Comparison of ENCODE assay signal across 11 mouse cellular contexts in the genomic region with DNA sequence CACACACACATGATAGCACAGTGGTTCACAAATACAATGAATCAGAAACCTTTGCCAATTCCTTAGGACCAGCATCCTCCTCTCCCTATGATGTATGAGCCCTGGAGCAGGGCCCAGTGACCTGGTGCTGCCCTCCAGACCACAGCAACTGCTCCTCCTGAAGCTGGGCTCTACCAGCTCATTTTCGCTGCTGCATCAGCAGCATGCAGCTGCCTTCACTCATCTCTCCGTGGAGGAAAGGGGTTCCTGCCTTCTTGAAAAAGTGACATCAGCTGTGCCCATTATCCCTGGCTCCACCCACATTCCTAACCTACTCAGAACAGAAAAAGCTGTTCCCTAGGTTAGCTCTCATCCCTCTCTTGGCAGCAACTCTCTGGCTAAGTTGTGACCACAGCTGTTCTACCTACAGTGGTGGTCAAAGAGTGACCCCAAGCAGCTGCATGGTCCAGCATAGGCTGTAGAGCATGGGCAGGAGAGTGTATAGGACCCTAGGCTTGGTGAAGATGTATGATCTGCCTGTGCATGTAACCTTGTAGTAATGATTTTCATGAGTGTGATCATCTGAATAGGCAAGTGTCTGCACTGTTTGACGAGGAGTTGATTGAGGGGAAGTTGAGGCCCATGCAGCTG.
A peak's percentile ranks its signal among the peaks of the same experiment; 100 is the strongest.
DNase-seq lines count a peak whose midpoint lies in the region; ATAC-seq lines count a peak whose summit lies in the region.
"Had no signal": no experiment of that assay in that cellular context is flagged by ENCODE, and none has a peak within 500 bp of the region (broad histone marks: within the 10 kb centered on the region; RNA-seq: fewer than 3 reads in every experiment).

No protein-coding gene starts in this region.

- H3K36me3 ChIP-seq in liver, embryonic 12.5 days: no peaks in the 10 kb centered on the region

- no peaks in the 10 kb centered on the region for H3K27me3 ChIP-seq in liver, embryonic 12.5 days (replicated peaks)

- peak; percentile 31 for DNase-seq in gastrocnemius, postnatal 10 days
- DNase-seq in gastrocnemius, adult 18-20 months (ENCODE audit: low spot score): no peak
- DNase-seq in retina, postnatal 1 day: peak; percentile 35
- no peak for DNase-seq in retina, embryonic 14.5 days (ENCODE audit: low spot score)
- DNase-seq in kidney, postnatal 4 days: peak; percentile 63 to 69
- DNase-seq in B cell, adult 2 months: no peak
- DNase-seq in layer of hippocampus, postnatal 25 days (ENCODE audit: extremely low spot score in 1 of 2, low spot score in 1 of 2): no peak
- DNase-seq: cerebellum, adult 8-10 months; right cerebral cortex, postnatal 25 days had no signal

- no peak overlapping the region for H3K9ac ChIP-seq in liver, embryonic 12.5 days

- no peaks in the 10 kb centered on the region for H3K9me3 ChIP-seq in liver, embryonic 12.5 days (replicated peaks)

- H3K4me1 ChIP-seq in liver, embryonic 12.5 days: no peaks in the 10 kb centered on the region

- 41% methylated on average over 3 of the region's 3 CpGs for WGBS in liver, embryonic 12.5 days (ENCODE audit: insufficient replicate concordance)

- no peak for ATAC-seq in liver, embryonic 12.5 days
- ATAC-seq: forebrain, embryonic 14.5 days had no signal

- no peak overlapping the region for H3K4me2 ChIP-seq in liver, embryonic 12.5 days

- H3K27ac ChIP-seq in liver, embryonic 12.5 days: no peak overlapping the region

- H3K4me3 ChIP-seq in liver, embryonic 12.5 days: no peak overlapping the region

Comparison
In these comparisons a context has a peak if more than half of its experiments do, and no peak if none do; other contexts are left out.
1. DNase-seq: peak in gastrocnemius, postnatal 10 days (single experiment), retina, postnatal 1 day (single experiment) and kidney, postnatal 4 days (2 of 2); none in gastrocnemius, adult 18-20 months (single experiment), retina, embryonic 14.5 days (single experiment), B cell, adult 2 months (0 of 2) and layer of hippocampus, postnatal 25 days (0 of 2).